Mouse (Mus musculus) stomach, embryonic 14.5 days (tissue): ENCODE measurements at regions not wholly inside any gene's neighbourhood (a gene's known extent, or its start where the extent isn't known, plus 50 kb on each side); places are given as distances from the start of the nearest gene placed in this dataset.

Experiments
- ATAC-seq: fragments of 200-750 bp; cut with Nextera tagmentation; 2 replicates; pipeline ENCODE4 v1.8.0; 2017; ENCODE audit warnings: low read depth, moderate TSS enrichment; ENCODE audit not compliant: insufficient number of reproducible peaks, insufficient read depth, low FRiP score
- H3K27ac ChIP-seq: fragments of 300-500 bp; sonication (generic); 2 replicates; pipeline ENCODE4 v1.5.1; 2014; ENCODE audit warnings: mild to moderate bottlenecking, low read length, moderate library complexity, mixed read lengths
- H3K27me3 ChIP-seq: fragments of 300-500 bp; sonication (generic); 2 replicates; pipeline ENCODE4 v1.6.1; 2014; ENCODE audit warnings: low read length, control low read depth, mixed read lengths; ENCODE audit not compliant: control insufficient read depth, insufficient read depth
- H3K36me3 ChIP-seq: fragments of 300-500 bp; sonication (generic); 2 replicates; pipeline ENCODE4 v1.6.1; 2014; ENCODE audit warnings: mild to moderate bottlenecking, control low read depth, low read length, moderate library complexity, mixed read lengths; ENCODE audit not compliant: control insufficient read depth, insufficient read depth
- H3K4me1 ChIP-seq: fragments of 300-500 bp; sonication (generic); 2 replicates; pipeline ENCODE4 v1.6.1; 2014; ENCODE audit warnings: low read length, control low read depth, mixed read lengths; ENCODE audit not compliant: control insufficient read depth, insufficient read depth
- H3K4me2 ChIP-seq: fragments of 300-500 bp; sonication (generic); replicated peaks from 2 replicates; pipeline ENCODE4 v1.6.1; 2014; ENCODE audit warnings: low read depth, low read length, control low read depth
- H3K4me3 ChIP-seq: fragments of 300-500 bp; sonication (generic); 2 replicates; pipeline ENCODE4 v1.5.1; 2014; ENCODE audit warnings: low read depth, low read length, control low read depth
- H3K9ac ChIP-seq: fragments of 300-500 bp; sonication (generic); replicated peaks from 2 replicates; pipeline ENCODE4 v1.6.1; 2014; ENCODE audit warnings: low read depth, mild to moderate bottlenecking, control low read depth, low read length, moderate library complexity, mixed read lengths
- H3K9me3 ChIP-seq: fragments of 300-500 bp; sonication (generic); 2 replicates; pipeline ENCODE4 v1.6.1; 2016; ENCODE audit warnings: low read depth, low read length, control low read depth; ENCODE audit not compliant: control insufficient read depth
- WGBS: fragments of 180-500 bp; shearing (Covaris S2); extraction: QIAGEN DNeasy Blood & Tissue Kit; methylation state at CpG from one replicate; pipeline ENCODE4 v1.1.7; 2014; 5-methylcytosine and 5-hydroxymethylcytosine counted together

DNA sequence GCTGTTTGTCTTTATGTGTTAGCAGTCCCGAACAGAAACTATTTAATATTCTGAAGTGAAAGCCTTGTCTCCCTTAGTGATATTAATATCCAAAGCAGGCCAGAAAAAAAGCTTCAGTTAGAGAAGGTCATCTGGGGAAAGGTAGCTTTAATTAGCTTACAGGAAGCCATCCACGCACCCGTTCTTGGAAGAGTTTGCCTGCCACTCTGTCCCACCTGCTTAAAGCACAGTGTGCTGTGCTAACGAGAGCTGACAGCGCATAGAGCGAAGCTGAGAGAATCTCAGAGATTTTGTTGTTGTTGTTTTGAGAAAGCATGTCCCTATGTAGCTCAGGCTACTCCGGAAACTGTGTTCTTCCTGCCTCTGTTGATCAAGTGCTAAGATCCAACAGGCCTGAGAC lies 357.7 kb upstream of the Got2 start:
- H3K27ac ChIP-seq, result no peak overlapping the region
- no peak overlapping the region for H3K9ac ChIP-seq
- no peak for ATAC-seq
- no peaks in the 10 kb centered on the region for H3K36me3 ChIP-seq
- no peaks in the 10 kb centered on the region for H3K9me3 ChIP-seq
- no peak overlapping the region for H3K4me3 ChIP-seq
- WGBS, result 83% methylated on average over 7 of the region's 7 CpGs
- no peak overlapping the region for H3K4me2 ChIP-seq
- H3K27me3 ChIP-seq, result no peaks in the 10 kb centered on the region
- H3K4me1 ChIP-seq, result no peaks in the 10 kb centered on the region

DNA sequence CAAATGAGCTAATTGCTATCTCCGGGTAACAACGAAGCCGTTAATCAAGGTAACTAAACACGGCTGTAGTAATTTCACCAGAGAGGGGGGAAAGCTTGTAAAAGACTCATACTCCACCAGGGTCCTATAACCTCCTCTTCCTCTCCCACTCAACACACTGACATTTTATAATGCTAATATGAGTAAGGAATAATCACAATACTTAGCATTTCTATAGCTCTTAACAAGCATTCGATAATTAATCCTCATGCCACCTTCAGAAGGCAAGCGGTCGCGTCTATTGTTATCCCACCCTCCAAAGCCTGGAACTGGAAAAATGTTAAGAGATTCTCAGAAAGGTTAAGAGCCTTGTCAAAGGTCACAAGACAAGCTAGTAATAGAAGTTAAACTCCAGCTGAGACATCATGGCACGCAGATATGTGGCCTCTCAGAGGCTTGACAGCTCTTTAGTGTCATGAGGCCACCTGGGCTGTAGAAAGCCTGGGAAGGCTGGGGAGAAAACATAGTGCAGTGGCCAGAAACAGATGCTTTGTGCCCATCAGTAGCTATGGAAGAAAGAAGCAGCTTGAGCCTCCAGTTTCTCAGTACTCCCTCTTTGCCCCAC lies 356.3 kb upstream of the Got2 start:
- H3K9me3 ChIP-seq, result no peaks in the 10 kb centered on the region
- H3K27ac ChIP-seq, result no peak overlapping the region
- no peak overlapping the region for H3K9ac ChIP-seq
- H3K27me3 ChIP-seq, result no peaks in the 10 kb centered on the region
- H3K4me2 ChIP-seq, result no peak overlapping the region
- H3K36me3 ChIP-seq, result no peaks in the 10 kb centered on the region
- WGBS, result 49% methylated on average over 9 of the region's 9 CpGs
- H3K4me1 ChIP-seq, result no peaks in the 10 kb centered on the region
- no peak overlapping the region for H3K4me3 ChIP-seq
- ATAC-seq, result no peak

DNA sequence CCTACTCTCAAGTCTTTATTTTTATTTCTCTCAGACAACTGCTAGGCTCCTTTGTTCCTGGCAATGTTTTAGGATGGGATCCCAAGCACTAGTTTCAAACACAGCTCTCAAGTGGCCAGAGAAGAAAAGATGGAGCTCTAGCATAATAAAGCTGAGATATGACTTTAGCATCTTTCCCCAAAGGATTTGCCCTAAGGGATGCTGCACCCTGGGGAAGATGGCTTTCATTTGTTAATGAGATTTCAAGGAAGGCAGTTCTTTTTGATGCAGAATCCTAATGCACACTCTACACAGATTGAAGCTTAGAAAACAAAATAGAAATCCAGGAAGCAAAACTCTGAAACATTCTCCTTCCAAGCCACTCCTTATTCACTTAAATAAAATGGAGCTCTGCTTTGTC lies 350.1 kb upstream of the Got2 start:
- Histone ChIP-seq H3K4me1 (no peaks in the 10 kb centered on the region), H3K27me3 (no peaks in the 10 kb centered on the region), H3K36me3 (no peaks in the 10 kb centered on the region), H3K4me2 (no peak overlapping the region), H3K4me3 (no peak overlapping the region), H3K27ac (no peak overlapping the region), H3K9ac (no peak overlapping the region), H3K9me3 (no peaks in the 10 kb centered on the region)
- ATAC-seq, result no peak

DNA sequence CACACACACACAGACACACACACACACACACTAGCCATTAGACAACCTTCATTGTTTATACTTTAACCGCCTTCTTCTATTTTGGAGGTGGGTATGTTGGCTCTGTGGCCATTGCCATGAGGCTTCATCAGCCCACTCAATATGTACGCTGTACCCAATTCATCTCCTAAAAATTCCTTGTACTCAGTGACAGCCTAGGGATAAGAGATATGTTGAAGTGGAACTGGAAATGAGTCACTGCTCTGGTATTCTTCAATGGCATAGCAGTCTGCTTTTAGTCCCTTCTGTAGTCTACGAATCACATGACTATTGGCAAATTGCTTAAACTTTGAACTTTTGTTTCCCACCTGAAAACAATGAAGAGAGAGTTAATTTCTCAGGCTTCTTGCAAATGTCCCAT lies 349.6 kb upstream of the Got2 start:
- Histone ChIP-seq H3K9me3 (no peaks in the 10 kb centered on the region), H3K9ac (no peak overlapping the region), H3K4me2 (no peak overlapping the region), H3K27me3 (no peaks in the 10 kb centered on the region), H3K36me3 (no peaks in the 10 kb centered on the region), H3K4me1 (no peaks in the 10 kb centered on the region), H3K27ac (no peak overlapping the region), H3K4me3 (no peak overlapping the region)
- ATAC-seq, result no peak
- 76% methylated on average over 3 of the region's 3 CpGs for WGBS

DNA sequence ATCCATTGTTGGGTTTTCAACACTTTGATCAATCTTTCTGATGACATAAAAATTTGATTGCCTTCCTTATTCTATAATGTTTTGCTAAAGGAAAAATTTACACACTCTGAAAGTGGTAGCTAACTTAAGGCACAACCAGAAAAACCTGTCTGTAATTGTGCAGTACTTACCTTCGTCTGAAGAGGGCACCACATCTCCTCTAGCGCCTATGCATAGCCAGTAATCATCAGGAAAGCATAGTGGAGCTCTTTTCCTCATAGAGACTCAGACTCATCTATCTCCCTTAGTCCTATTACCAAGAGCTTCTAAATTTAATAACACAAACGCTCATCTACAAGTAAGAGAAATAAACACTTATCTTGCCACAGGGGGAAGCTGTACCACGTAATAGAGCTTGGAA lies 342.1 kb upstream of the Got2 start:
- no peak for ATAC-seq
- WGBS, result 30% methylated on average over 4 of the region's 4 CpGs
- no peaks in the 10 kb centered on the region for H3K36me3 ChIP-seq
- no peaks in the 10 kb centered on the region for H3K27me3 ChIP-seq
- no peak overlapping the region for H3K4me3 ChIP-seq
- H3K4me2 ChIP-seq, result no peak overlapping the region
- H3K4me1 ChIP-seq, result no peaks in the 10 kb centered on the region
- no peak overlapping the region for H3K27ac ChIP-seq
- no peaks in the 10 kb centered on the region for H3K9me3 ChIP-seq
- no peak overlapping the region for H3K9ac ChIP-seq
